Mouse (Mus musculus): ENCODE results near the gene Erich3. TPM values are rescaled to one million over a fixed set of nuclear protein-coding genes. Genes with fewer than 3 reads are reported as not detected.

Gene Erich3
- polyA plus RNA-seq, 2 experiments: 0.01 TPM; not detected in 1

DNA sequence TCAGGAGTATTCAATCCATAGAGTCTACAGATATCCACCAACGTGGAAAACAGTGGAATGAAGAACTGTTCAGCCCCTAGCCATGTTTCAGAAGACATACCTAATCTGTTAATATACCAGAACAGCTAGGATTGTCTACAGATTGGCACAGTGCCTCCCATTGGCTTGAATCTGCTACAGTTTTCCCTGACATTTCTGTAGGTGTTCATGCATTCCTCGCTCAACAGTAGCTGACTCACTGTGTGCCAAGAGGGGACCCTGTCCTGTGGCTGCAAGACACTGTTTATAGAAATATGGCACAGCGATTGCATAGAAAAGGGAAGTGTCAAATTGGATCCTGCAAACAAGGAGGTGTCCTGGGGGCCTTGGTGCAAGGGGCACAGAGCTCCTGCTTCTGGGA, 36.6 kb downstream of the Erich3 start:
- H3K27me3 ChIP-seq (ENCODE audit: control insufficient read depth, insufficient read depth, low read length): no peaks in the 10 kb centered on the region
- no peaks in the 10 kb centered on the region for H3K36me3 ChIP-seq (replicated peaks; ENCODE audit: control insufficient read depth, insufficient read depth, low read depth)
- no peaks in the 10 kb centered on the region for H3K4me1 ChIP-seq (replicated peaks; ENCODE audit: control insufficient read depth in 2 of 2, insufficient read depth in 2 of 2, low read length in 1 of 2)
- no peaks in the 10 kb centered on the region for H3K9me3 ChIP-seq (ENCODE audit: control insufficient read depth, low read length)
- H3K27ac ChIP-seq: no peak overlapping the region
- H3K4me3 ChIP-seq (ENCODE audit: insufficient read depth in 1 of 2, low read depth in 2 of 2, low read length in 2 of 2): no peak overlapping the region
- ATAC-seq (ENCODE audit: insufficient read depth): no peak
- DNase-seq (ENCODE audit: low read depth in 3 of 3, low spot score in 3 of 3): no peak
- WGBS (ENCODE audit: insufficient replicate concordance): 41% methylated on average over 3 of the region's 3 CpGs
- TF ChIP-seq CTCF (IDR thresholded peaks at IDR 0.05; ENCODE audit: low read depth) (no peak), EP300 (IDR thresholded peaks at IDR 0.05; ENCODE audit: low read depth) (no peak)
- no peak overlapping the region for H3K4me2 ChIP-seq (ENCODE audit: low read depth)
- no peak overlapping the region for H3K9ac ChIP-seq (replicated peaks)

DNA sequence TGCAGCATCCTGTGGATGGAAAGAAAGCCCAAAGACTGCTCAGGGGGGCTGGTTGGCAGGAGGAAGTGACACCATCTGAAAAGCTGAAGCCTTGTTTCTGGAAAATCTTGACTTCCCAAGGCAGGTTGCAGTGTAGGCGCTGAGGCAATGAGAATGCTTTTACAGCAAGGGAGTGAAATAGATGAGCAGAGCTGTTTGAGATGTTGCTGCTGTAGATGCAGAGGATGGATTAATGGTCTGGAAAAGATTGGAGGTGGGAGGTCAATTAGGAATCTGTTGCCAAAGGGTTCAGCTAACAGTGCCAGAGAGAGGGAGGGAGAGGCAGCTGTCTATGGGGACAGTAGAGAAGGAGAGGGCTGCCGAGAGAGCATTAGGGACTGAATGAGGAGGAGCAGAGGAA, 37.1 kb downstream of the Erich3 start:
- Histone ChIP-seq H3K9ac (replicated peaks) (no peak overlapping the region), H3K36me3 (replicated peaks; ENCODE audit: control insufficient read depth, insufficient read depth, low read depth) (no peaks in the 10 kb centered on the region), H3K4me3 (ENCODE audit: insufficient read depth in 1 of 2, low read depth in 2 of 2, low read length in 2 of 2) (no peak overlapping the region), H3K4me1 (replicated peaks; ENCODE audit: control insufficient read depth in 2 of 2, insufficient read depth in 2 of 2, low read length in 1 of 2) (no peaks in the 10 kb centered on the region), H3K9me3 (ENCODE audit: control insufficient read depth, low read length) (no peaks in the 10 kb centered on the region), H3K27me3 (ENCODE audit: control insufficient read depth, insufficient read depth, low read length) (no peaks in the 10 kb centered on the region), H3K27ac (no peak overlapping the region), H3K4me2 (ENCODE audit: low read depth) (no peak overlapping the region)
- 43% methylated on average over 2 of the region's 2 CpGs for WGBS (ENCODE audit: insufficient replicate concordance)
- ATAC-seq (ENCODE audit: insufficient read depth) (no peak), DNase-seq (ENCODE audit: low read depth in 3 of 3, low spot score in 3 of 3) (no peak)
- no peak for TF ChIP-seq CTCF (IDR thresholded peaks at IDR 0.05; ENCODE audit: low read depth)
- no peak for TF ChIP-seq EP300 (IDR thresholded peaks at IDR 0.05; ENCODE audit: low read depth)

DNA sequence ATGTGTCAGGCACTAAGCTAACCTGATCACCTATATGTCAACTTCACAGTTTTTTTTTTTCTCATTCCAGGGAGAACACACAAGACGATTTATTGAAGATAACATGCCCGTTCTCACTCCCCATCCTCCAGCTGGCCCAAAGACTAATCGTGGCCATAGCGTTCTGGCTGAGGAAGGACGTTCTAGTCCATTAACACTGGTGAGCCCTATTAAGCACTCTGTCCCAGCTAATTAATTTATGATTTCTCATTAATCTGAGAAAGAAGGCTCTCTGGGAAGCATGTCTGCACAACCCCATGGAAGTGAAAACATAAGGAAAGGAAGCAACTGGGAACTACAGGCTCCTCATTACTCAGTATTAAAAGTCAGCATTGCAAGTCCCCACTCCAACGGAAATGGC, 41.1 kb downstream of the Erich3 start:
- H3K9ac ChIP-seq (replicated peaks): no peak overlapping the region
- 60% methylated on average over 6 of the region's 6 CpGs for WGBS (ENCODE audit: insufficient replicate concordance)
- no peak for DNase-seq (ENCODE audit: low read depth in 3 of 3, low spot score in 3 of 3)
- H3K4me2 ChIP-seq (ENCODE audit: low read depth): no peak overlapping the region
- TF ChIP-seq CTCF (IDR thresholded peaks at IDR 0.05; ENCODE audit: low read depth) (no peak), EP300 (IDR thresholded peaks at IDR 0.05; ENCODE audit: low read depth) (no peak)
- no peaks in the 10 kb centered on the region for H3K27me3 ChIP-seq (ENCODE audit: control insufficient read depth, insufficient read depth, low read length)
- no peaks in the 10 kb centered on the region for H3K4me1 ChIP-seq (replicated peaks; ENCODE audit: control insufficient read depth in 2 of 2, insufficient read depth in 2 of 2, low read length in 1 of 2)
- no peak for ATAC-seq (ENCODE audit: insufficient read depth)
- no peaks in the 10 kb centered on the region for H3K9me3 ChIP-seq (ENCODE audit: control insufficient read depth, low read length)
- no peak overlapping the region for H3K27ac ChIP-seq
- H3K36me3 ChIP-seq (replicated peaks; ENCODE audit: control insufficient read depth, insufficient read depth, low read depth): no peaks in the 10 kb centered on the region
- no peak overlapping the region for H3K4me3 ChIP-seq (ENCODE audit: insufficient read depth in 1 of 2, low read depth in 2 of 2, low read length in 2 of 2)

- Histone ChIP-seq H3K4me1 (replicated peaks; ENCODE audit: control insufficient read depth in 2 of 2, insufficient read depth in 2 of 2, low read length in 1 of 2) (no peaks in the 10 kb centered on the region), H3K27me3 (ENCODE audit: control insufficient read depth, insufficient read depth, low read length) (no peaks in the 10 kb centered on the region), H3K9ac (replicated peaks) (no peak overlapping the region), H3K36me3 (replicated peaks; ENCODE audit: control insufficient read depth, insufficient read depth, low read depth) (no peaks in the 10 kb centered on the region), H3K27ac (no peak overlapping the region), H3K9me3 (ENCODE audit: control insufficient read depth, low read length) (no peaks in the 10 kb centered on the region), H3K4me2 (ENCODE audit: low read depth) (no peak overlapping the region), H3K4me3 (ENCODE audit: insufficient read depth in 1 of 2, low read depth in 2 of 2, low read length in 2 of 2) (no peak overlapping the region)
- no peak for DNase-seq (ENCODE audit: low read depth in 3 of 3, low spot score in 3 of 3)
- WGBS (ENCODE audit: insufficient replicate concordance): 64% methylated on average over 3 of the region's 3 CpGs
- ATAC-seq (ENCODE audit: insufficient read depth): no peak
- TF ChIP-seq CTCF (IDR thresholded peaks at IDR 0.05; ENCODE audit: low read depth) (no peak), EP300 (IDR thresholded peaks at IDR 0.05; ENCODE audit: low read depth) (no peak)
These were observed 44.5 kb downstream of the Erich3 start for GRCm38 (mm10) chr3:154708150-154708549.

GRCm38 (mm10) chr3:154723198-154723597, 59.5 kb downstream of the Erich3 start:
- Histone ChIP-seq H3K9me3 (ENCODE audit: control insufficient read depth, low read length) (no peaks in the 10 kb centered on the region), H3K4me2 (ENCODE audit: low read depth) (no peak overlapping the region), H3K4me3 (ENCODE audit: insufficient read depth in 1 of 2, low read depth in 2 of 2, low read length in 2 of 2) (no peak overlapping the region), H3K36me3 (replicated peaks; ENCODE audit: control insufficient read depth, insufficient read depth, low read depth) (no peaks in the 10 kb centered on the region), H3K27ac (no peak overlapping the region), H3K9ac (replicated peaks) (no peak overlapping the region), H3K4me1 (replicated peaks; ENCODE audit: control insufficient read depth in 2 of 2, insufficient read depth in 2 of 2, low read length in 1 of 2) (no peaks in the 10 kb centered on the region), H3K27me3 (ENCODE audit: control insufficient read depth, insufficient read depth, low read length) (no peaks in the 10 kb centered on the region)
- DNase-seq (ENCODE audit: low read depth in 3 of 3, low spot score in 3 of 3) (no peak), ATAC-seq (ENCODE audit: insufficient read depth) (no peak)
- TF ChIP-seq CTCF (IDR thresholded peaks at IDR 0.05; ENCODE audit: low read depth) (no peak), EP300 (IDR thresholded peaks at IDR 0.05; ENCODE audit: low read depth) (no peak)
- 54% methylated on average over 7 of the region's 7 CpGs for WGBS (ENCODE audit: insufficient replicate concordance)

All from liver, embryonic 14.5 days (tissue).